31 mouse cellular contexts compared by ENCODE assay signal in genomic region chr14:48187100-48187499, GRCm38 (mm10).
"Had no signal": no experiment of that assay in that cellular context is flagged by ENCODE, and none has a peak within 500 bp of the region (broad histone marks: within the 10 kb centered on the region; RNA-seq: fewer than 3 reads in every experiment).

No protein-coding gene starts in this region.

- H3K4me1 ChIP-seq: liver, embryonic 12.5 days; liver, embryonic 13.5 days; megakaryocyte, embryonic 14.5 days; midbrain, embryonic 10.5 days; midbrain, embryonic 12.5 days; midbrain, embryonic 13.5 days; midbrain, embryonic 15.5 days had no signal

- H3K9me3 ChIP-seq: limb, embryonic 10.5 days; limb, embryonic 15.5 days; liver, embryonic 12.5 days; liver, embryonic 15.5 days; lung, embryonic 15.5 days; midbrain, embryonic 12.5 days; midbrain, embryonic 15.5 days; neural tube, embryonic 12.5 days had no signal

- H3K4me2 ChIP-seq: limb, embryonic 12.5 days; limb, embryonic 13.5 days; limb, embryonic 15.5 days; liver, embryonic 11.5 days; liver, embryonic 12.5 days; liver, embryonic 13.5 days; liver, embryonic 15.5 days; lung, embryonic 14.5 days; lung, embryonic 15.5 days; midbrain, embryonic 11.5 days; midbrain, embryonic 12.5 days; midbrain, embryonic 13.5 days; midbrain, embryonic 15.5 days; neural tube, embryonic 12.5 days; neural tube, embryonic 13.5 days had no signal

- DNase-seq: liver; liver, embryonic 13.5 days; liver, postnatal 0 days; lung, adult 18-20 months; lung, adult 2 months; lung, embryonic 14.5 days; lung, postnatal 10 days; lung, postnatal 14 days; lung, postnatal 36 days; midbrain, embryonic 14.5 days had no signal

- H3K27ac ChIP-seq: limb, embryonic 10.5 days; limb, embryonic 12.5 days; limb, embryonic 13.5 days; limb, embryonic 15.5 days; liver, embryonic 12.5 days; liver, embryonic 13.5 days; liver, embryonic 14.5 days; liver, embryonic 15.5 days; lung, embryonic 15.5 days; macrophage; midbrain, embryonic 10.5 days; midbrain, embryonic 12.5 days; midbrain, embryonic 13.5 days; midbrain, embryonic 15.5 days; neural tube, embryonic 12.5 days; neural tube, embryonic 13.5 days had no signal

- H3K27me3 ChIP-seq: limb, embryonic 12.5 days; limb, embryonic 13.5 days; limb, embryonic 15.5 days; liver, embryonic 12.5 days; liver, embryonic 13.5 days; liver, embryonic 15.5 days; lung, embryonic 15.5 days; megakaryocyte, embryonic 14.5 days; midbrain, embryonic 12.5 days; midbrain, embryonic 13.5 days; midbrain, embryonic 15.5 days; neural tube, embryonic 12.5 days; neural tube, embryonic 13.5 days had no signal

- H3K4me3 ChIP-seq: limb, embryonic 10.5 days; limb, embryonic 12.5 days; limb, embryonic 13.5 days; limb, embryonic 15.5 days; liver, embryonic 12.5 days; liver, embryonic 13.5 days; liver, embryonic 15.5 days; lung, embryonic 15.5 days; megakaryocyte, embryonic 14.5 days; midbrain, embryonic 10.5 days; midbrain, embryonic 12.5 days; midbrain, embryonic 13.5 days; midbrain, embryonic 15.5 days; myocyte; neural tube, embryonic 12.5 days; neural tube, embryonic 13.5 days had no signal

- H3K36me3 ChIP-seq: liver, embryonic 12.5 days; liver, embryonic 13.5 days; liver, embryonic 15.5 days had no signal

- ATAC-seq: liver, embryonic 12.5 days; liver, postnatal 0 days; lung, postnatal 0 days; midbrain, embryonic 13.5 days; midbrain, embryonic 15.5 days; midbrain, embryonic 16.5 days had no signal

- H3K9ac ChIP-seq: limb, embryonic 12.5 days; limb, embryonic 13.5 days; limb, embryonic 15.5 days; liver, embryonic 12.5 days; liver, embryonic 13.5 days; liver, embryonic 14.5 days; liver, embryonic 15.5 days; liver, postnatal 0 days; lung, embryonic 14.5 days; lung, embryonic 15.5 days; midbrain, embryonic 12.5 days; midbrain, embryonic 13.5 days; midbrain, embryonic 15.5 days; neural tube, embryonic 12.5 days; neural tube, embryonic 13.5 days had no signal
